Mouse (Mus musculus) naive thymus-derived CD4-positive, alpha-beta T cell, adult 2 months (primary cell): ENCODE data around the gene Card10.

Experiments
- DNase-seq: peaks from one replicate; pipeline ENCODE4 v3.0.0-alpha.2; 2011; ENCODE audit warnings: low read depth

Card10 gene

GRCm38 (mm10) chr15:78735431-78736180 is 67.2 kb downstream of the Card10 start:
- no peak for DNase-seq

GRCm38 (mm10) chr15:78731830-78732229 is 71.0 kb downstream of the Card10 start:
- DNase-seq, result no peak

GRCm38 (mm10) chr15:78730315-78731049 is 72.4 kb downstream of the Card10 start:
- DNase-seq, result no peak

DNA sequence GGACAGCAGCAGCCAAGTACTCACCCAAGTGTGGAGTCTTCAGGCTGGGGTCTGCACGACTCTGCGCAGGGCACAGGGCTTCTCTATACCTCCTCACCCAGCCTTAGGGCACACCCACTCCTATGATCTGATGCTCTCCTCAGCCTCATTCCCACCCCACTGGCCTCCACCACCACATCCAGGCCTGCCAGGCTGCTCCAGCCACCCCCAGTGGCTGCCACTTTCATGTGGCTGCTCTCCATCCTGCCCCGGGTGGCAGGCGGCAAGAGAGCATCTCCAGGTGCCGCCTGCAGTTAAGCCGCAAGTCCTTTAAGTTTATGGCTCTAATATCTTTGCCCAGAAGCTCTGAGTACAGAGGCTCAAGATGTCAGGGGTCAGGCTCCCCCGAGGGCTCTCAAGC is 76.1 kb downstream of the Card10 start:
- DNase-seq, result peak; percentile 46
